Mouse (Mus musculus): ENCODE results near the gene Neurl2. TPM values are rescaled to one million over a fixed set of nuclear protein-coding genes. Genes with fewer than 3 reads are reported as not detected.
"Not testable (repeated sequence)": the region's sequence is repeated elsewhere in the genome, so short reads cannot be mapped to it uniquely, and the experiment has no call there.

Gene Neurl2
- polyA plus RNA-seq, 1 experiment = 17.9 TPM

DNA sequence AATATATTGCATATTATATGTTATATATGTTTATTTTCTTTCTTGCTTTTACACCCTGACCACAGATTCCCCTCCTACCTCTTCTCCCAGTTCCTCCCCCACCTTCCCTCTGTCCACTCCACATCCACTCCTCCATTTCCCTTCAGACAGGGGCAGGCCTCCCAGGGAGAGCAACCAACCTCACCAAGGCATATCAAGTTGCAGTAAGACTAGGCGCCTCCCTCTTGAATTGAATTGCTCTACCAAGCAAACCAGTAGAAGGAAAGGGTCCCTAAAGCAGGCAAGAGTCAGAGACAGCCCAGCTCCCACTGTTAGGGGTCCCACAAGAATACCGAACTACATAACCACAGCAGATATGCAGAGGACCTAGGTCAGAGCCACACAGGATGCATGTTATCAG is 25.9 kb upstream of the Neurl2 start:
- 83% methylated on average over 2 of the region's 2 CpGs for WGBS
- DNase-seq = no peak
- H3K4me1 ChIP-seq (ENCODE audit: control insufficient read depth, insufficient read depth, low read length) = peaks cover 25% of the 10 kb centered on the region
- no peak for TF ChIP-seq POLR2A (IDR thresholded peaks at IDR 0.05; ENCODE audit: borderline replicate concordance, extremely low read depth, low read depth, low read length)
- no peak for TF ChIP-seq CTCF (IDR thresholded peaks at IDR 0.05; ENCODE audit: insufficient read depth, low read length)
- H3K4me3 ChIP-seq (replicated peaks; ENCODE audit: extremely low read depth, low read depth, low read length) = no peak overlapping the region

DNA sequence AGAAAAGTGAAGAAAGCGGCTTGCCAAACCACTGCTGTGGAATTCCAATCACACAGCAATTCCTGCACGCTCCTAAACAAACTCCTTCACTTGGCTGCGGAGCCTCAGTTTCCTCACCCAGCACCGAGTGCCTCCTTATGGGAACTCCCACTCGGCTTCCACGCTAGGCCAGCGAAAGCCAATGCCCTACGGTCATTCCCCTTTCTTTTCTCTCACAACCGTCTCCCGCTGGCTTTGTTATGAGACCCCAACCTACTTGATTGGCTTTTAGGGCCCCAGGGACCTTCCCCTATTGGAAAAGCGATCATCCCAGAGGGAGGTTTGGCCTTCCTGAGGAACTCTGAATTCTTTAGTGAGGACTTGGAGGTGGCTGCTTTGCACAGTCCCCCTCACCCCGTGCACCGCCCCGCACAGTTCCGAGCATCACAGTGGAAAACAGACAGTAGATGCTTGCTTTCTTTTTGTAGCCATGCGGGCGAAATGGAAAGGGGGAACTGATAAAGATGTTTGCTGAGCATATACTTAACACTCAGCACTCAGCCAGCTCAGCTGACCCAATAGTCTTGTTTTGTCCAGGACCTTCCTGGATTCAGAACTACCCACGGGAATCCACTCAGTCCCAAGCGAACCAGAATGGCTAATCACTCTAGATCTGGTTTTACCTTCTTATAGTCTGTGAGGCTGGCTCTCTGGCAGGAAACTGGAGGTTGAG is 24.7 kb upstream of the Neurl2 start:
- H3K4me3 ChIP-seq (replicated peaks; ENCODE audit: extremely low read depth, low read depth, low read length) = peak overlapping the region; percentile 89
- TF ChIP-seq POLR2A (IDR thresholded peaks at IDR 0.05; ENCODE audit: borderline replicate concordance, extremely low read depth, low read depth, low read length) (no peak), CTCF (IDR thresholded peaks at IDR 0.05; ENCODE audit: insufficient read depth, low read length) (no peak)
- peaks cover 26% of the 10 kb centered on the region for H3K4me1 ChIP-seq (ENCODE audit: control insufficient read depth, insufficient read depth, low read length)
- DNase-seq = no peak
- 14% methylated on average over 19 of the region's 19 CpGs for WGBS

DNA sequence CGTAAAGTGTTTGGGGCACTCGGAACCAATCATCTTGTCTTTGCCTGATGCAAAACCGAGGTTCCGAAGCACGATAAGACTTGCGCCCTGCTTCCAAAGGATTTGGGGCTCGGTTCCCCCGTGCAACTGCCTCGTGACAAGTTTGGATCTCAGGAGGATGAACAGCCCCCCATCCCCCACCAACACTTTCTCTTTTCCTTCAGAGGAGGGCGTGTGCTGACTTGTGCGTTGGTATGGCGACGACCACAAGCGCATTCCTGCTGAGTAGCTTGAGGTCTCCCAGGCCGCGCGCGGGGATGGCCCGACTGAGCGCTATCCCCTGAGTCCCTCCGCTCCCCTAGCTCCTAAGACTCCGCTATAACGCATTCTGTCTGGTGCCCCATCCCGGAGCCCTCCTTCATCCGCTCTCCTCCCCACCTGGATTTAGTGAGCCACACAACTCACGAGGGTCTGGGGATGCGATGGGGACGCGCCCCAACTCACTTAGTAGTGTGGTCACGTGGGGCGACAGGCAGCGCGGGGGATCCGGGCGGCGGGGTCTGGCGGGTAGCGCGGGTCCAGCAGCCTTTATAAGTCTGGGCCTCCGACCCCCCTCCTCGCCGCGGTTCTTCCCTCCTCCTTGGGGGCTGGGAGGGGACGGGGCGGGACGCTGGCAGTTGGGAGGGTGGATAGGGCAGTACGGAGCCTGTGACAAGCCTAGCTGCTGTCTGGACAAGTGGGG is 24.0 kb upstream of the Neurl2 start, which contains the start of gene Pltp:
TSS of gene Pltp (minus strand) at position 611 of the 721 bp plus-strand sequence.
- H3K4me3 ChIP-seq (replicated peaks; ENCODE audit: extremely low read depth, low read depth, low read length) = peak within 1 kb of the TSS; percentile 89
- peak; percentile 67 for DNase-seq
- H3K4me1 ChIP-seq (ENCODE audit: control insufficient read depth, insufficient read depth, low read length) = peaks cover 21% of the 10 kb centered on the region
- under 1% methylated on average over 43 of the region's 47 CpGs for WGBS
- TF ChIP-seq CTCF (IDR thresholded peaks at IDR 0.05; ENCODE audit: insufficient read depth, low read length) (no peak), POLR2A (IDR thresholded peaks at IDR 0.05; ENCODE audit: borderline replicate concordance, extremely low read depth, low read depth, low read length) (peak; percentile 70; the same call in 1 of the 2 replicates)

DNA sequence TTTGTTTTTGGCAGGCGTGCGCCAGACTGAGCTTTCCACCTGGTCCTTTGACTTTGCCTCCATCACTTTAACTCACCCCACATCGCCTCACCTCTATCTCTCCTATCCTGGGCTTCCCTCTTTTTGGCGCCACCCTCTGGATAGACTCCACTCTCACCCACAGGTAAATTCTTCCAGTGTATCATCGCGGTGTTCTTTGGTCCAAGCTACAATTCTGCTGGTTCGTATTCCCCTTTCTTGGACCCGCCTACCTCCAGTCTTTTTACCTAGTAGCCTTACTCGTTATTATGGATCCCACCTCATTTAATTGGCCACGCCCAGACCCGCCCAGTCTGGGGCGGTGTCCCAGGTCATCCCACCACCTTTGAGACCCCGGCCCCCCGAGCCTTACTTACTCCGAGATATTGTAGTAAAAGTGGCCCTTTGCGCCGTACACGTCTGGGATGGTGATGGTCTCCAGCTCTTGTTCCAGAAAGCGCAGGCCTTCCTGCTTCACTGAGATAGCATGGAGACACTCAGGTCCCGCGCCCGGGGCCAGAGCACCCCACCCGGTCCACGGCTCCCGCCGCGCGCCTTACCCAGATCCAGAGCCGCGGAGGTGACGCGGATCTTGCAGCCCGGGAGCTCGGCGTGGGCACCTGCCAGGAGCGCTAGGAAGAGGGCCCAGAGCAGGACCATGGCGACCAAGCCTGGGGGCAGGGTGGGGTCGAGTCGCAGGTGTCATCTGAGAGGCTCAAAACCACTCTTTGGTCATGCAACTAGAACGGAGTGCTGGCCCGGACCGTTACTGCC is 23.2 kb upstream of the Neurl2 start:
- WGBS = 2% methylated on average over 42 of the region's 42 CpGs
- peak; percentile 46 for DNase-seq
- H3K4me3 ChIP-seq (replicated peaks; ENCODE audit: extremely low read depth, low read depth, low read length) = peak overlapping the region; percentile 89
- peaks cover 17% of the 10 kb centered on the region for H3K4me1 ChIP-seq (ENCODE audit: control insufficient read depth, insufficient read depth, low read length)
- TF ChIP-seq POLR2A (IDR thresholded peaks at IDR 0.05; ENCODE audit: borderline replicate concordance, extremely low read depth, low read depth, low read length) = no peak
- no peak for TF ChIP-seq CTCF (IDR thresholded peaks at IDR 0.05; ENCODE audit: insufficient read depth, low read length)

DNA sequence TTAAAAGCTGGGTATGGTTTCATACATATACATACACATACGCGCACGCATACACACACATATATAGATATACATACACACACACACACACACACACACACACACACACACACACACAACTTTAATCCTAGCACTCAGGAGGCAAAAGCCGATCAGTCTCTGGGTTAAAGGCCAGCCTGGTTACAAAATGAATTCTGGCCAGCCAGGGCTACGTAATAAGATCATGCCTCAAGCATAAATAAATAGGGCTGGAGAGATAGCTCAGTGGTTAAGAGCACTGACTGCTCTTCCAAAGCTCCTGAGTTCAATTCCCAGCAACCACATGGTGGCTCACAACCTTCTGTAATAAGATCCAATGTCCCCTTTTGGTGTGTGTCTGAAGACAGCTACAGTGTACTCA is 22.3 kb upstream of the Neurl2 start:
- not testable (repeated sequence) for H3K4me3 ChIP-seq (replicated peaks; ENCODE audit: extremely low read depth, low read depth, low read length); H3K4me1 ChIP-seq (ENCODE audit: control insufficient read depth, insufficient read depth, low read length); DNase-seq
- 68% methylated on average over 5 of the region's 5 CpGs for WGBS

DNA sequence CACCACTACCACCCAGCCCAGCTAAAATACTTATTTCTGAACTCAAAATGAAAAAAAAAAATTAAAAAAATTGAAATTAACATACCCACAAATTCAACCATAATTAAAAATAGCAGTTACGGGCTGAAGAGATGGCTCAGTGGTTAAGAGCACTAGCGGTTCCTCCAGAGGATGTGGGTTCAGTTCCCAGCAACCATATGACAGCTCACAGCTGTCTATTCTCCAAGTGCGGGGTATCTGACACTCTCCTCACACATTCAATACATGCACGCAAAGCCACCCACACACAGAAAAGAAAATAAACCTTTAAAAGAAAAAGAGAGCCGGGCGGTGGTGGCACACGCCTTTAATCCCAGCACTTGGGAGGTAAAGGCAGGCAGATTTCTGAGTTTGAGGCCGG is 16.8 kb upstream of the Neurl2 start:
- Histone ChIP-seq H3K4me3 (replicated peaks; ENCODE audit: extremely low read depth, low read depth, low read length) (no peak overlapping the region), H3K4me1 (ENCODE audit: control insufficient read depth, insufficient read depth, low read length) (peaks cover 6% of the 10 kb centered on the region; the same call in 1 of the 2 replicates)
- TF ChIP-seq POLR2A (IDR thresholded peaks at IDR 0.05; ENCODE audit: borderline replicate concordance, extremely low read depth, low read depth, low read length) (no peak), CTCF (IDR thresholded peaks at IDR 0.05; ENCODE audit: insufficient read depth, low read length) (no peak)
- no peak for DNase-seq
- 73% methylated on average over 8 of the region's 8 CpGs for WGBS

DNA sequence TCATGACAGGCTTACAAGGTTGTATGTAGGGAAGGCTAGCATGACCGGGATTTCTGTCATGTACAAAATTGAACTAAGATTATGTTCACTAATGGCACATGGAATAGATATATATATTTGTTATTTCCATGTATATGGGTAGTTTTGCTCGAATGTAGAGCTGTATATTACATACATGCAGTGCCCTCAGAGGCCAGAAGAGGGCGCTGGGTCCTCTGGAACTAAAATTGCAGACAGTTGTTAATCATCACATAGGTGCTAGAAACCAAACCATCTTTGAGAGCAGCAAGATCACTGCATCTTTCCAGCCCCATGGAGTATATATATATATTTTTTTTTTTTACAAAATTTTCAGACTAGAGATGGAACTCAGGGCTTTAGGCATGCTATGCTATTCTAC is 12.5 kb upstream of the Neurl2 start:
- DNase-seq = no peak
- H3K4me1 ChIP-seq (ENCODE audit: control insufficient read depth, insufficient read depth, low read length) = no peaks in the 10 kb centered on the region
- WGBS = 58% methylated on average over 3 of the region's 3 CpGs
- TF ChIP-seq POLR2A (IDR thresholded peaks at IDR 0.05; ENCODE audit: borderline replicate concordance, extremely low read depth, low read depth, low read length) (no peak), CTCF (IDR thresholded peaks at IDR 0.05; ENCODE audit: insufficient read depth, low read length) (peak; percentile 40)
- H3K4me3 ChIP-seq (replicated peaks; ENCODE audit: extremely low read depth, low read depth, low read length) = no peak overlapping the region

DNA sequence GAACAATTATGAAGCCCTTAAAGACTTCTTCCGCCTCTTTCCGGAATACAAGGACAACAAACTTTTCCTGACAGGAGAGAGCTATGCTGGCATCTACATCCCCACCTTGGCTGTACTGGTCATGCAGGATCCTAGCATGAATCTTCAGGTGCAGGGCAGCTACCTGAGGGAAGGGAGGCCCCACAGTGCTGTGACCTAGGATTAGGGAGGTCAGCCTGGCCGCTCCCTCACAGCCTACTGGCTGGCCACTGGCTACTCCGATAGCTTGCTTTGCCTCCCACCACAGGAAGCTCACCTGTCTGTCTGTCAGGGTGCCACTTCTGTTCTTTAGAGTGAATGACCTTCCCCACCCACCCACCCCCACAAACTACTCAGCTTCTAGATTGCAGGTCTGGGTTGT is 1.9 kb upstream of the Neurl2 start:
- DNase-seq = no peak
- whole genome bisulfite sequencing = 73% methylated on average over 4 of the region's 4 CpGs
- Histone ChIP-seq H3K4me3 (replicated peaks; ENCODE audit: extremely low read depth, low read depth, low read length) (no peak overlapping the region), H3K4me1 (ENCODE audit: control insufficient read depth, insufficient read depth, low read length) (peaks cover 9% of the 10 kb centered on the region)
- TF ChIP-seq CTCF (IDR thresholded peaks at IDR 0.05; ENCODE audit: insufficient read depth, low read length) (no peak), POLR2A (IDR thresholded peaks at IDR 0.05; ENCODE audit: borderline replicate concordance, extremely low read depth, low read depth, low read length) (peak; percentile 17; the same call in 1 of the 2 replicates)

DNA sequence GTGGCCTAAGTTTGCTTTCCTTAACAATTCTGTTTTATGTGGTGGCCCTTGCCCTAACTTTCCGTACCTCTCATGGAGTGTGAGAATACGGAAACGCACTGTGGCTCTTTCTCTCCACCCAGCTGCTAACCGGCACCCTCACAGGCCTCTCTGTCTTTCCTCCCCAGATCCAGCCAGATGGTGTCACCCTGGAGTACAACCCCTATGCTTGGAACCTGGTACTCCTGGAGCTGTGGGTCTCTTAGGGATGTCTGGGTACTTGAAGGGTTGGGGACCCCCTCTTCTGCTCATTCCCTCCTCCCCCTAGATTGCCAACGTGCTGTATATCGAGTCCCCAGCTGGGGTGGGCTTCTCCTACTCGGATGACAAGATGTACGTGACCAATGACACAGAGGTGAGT is 1.3 kb upstream of the Neurl2 start:
- WGBS = 25% methylated on average over 8 of the region's 8 CpGs
- no peak for DNase-seq
- Histone ChIP-seq H3K4me1 (ENCODE audit: control insufficient read depth, insufficient read depth, low read length) (peaks cover 9% of the 10 kb centered on the region), H3K4me3 (replicated peaks; ENCODE audit: extremely low read depth, low read depth, low read length) (peak overlapping the region; percentile 75)
- TF ChIP-seq POLR2A (IDR thresholded peaks at IDR 0.05; ENCODE audit: borderline replicate concordance, extremely low read depth, low read depth, low read length) (0 out of 2 replicates have a peak, but pooled peaks have one; percentile 5), CTCF (IDR thresholded peaks at IDR 0.05; ENCODE audit: insufficient read depth, low read length) (no peak)

Measured in lung, adult 2 months (tissue).